Mouse (Mus musculus) kidney, adult 8-10 months (tissue): Measurements from ENCODE around the gene Scn3a.

ENCODE experiments used
- DNase-seq, 2 experiments: peaks; one replicate each; pipeline ENCODE4 v3.0.0; 2022

Scn3a gene

GRCm38 (mm10) chr2:65566793-65567787, at the start of gene Scn3a:
Scn3a (minus strand) TSS chr2:65567627.
- peak; percentile 14 to 35 for DNase-seq

GRCm38 (mm10) chr2:65611887-65612286, 44.5 kb upstream of the Scn3a start:
- no peak for DNase-seq

GRCm38 (mm10) chr2:65607813-65608212, 40.4 kb upstream of the Scn3a start:
- DNase-seq = no peak

GRCm38 (mm10) chr2:65587679-65588078, 20.3 kb upstream of the Scn3a start:
- DNase-seq = no peak

DNA sequence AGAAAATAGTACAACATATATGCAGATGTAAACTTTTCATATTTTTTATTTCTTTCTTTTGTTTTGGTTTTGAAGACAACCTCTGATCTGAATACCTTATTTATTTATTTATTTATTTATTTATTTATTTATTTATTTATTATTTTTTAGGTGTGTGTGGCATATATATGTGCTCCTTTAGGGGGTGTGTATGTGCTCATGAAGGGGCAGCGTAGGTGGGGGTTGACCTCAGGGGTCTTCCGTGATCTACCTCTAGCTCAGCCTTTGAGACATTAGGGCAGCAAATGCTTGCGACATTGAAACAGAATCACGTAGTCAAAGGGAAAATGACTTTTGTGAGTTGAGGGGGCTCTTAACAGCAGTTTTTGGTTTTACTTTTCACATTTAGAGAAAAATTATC, 498 bp upstream of the Scn3a start:
- DNase-seq = no peak

DNA sequence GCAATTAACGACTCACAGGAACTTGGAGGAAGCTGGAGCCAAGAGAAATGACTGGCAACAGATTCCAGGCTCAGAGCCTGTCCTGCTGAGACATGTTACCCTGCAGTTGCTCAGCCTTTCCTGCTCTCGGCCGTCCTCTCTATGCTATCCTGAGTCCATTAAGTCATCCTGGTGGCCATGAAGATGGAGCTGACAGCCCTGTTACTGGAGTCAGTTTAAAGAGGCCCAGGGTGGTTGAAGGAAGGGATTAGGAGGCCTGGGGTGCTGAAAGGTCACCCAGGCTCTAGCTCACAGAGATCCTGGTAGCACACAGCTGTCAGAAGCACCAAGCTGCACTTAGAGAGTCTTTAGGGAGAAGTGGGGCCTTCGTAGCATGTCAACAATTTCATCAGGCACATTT, 3.5 kb downstream of the Scn3a start:
- DNase-seq = no peak

DNA sequence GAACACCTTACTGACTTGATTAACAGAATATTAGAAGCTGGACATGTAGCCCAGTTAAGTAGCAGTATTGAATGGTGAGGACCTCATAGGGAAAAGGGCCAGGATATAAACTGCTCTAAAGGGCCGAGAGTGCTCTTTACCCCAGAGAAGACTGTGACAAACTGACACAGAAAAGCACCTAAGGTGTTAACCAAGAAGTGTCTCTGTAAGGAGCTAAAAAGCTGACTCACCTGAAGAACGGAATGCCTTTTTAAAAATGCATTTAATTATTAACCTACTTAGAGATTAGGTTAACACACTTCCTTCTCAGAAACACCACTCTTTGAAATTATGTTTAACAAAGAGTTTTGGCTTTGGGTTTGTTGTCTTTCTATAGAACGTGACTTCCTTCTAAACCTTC, 9.7 kb downstream of the Scn3a start:
- no peak for DNase-seq

GRCm38 (mm10) chr2:65554662-65555061, 12.8 kb downstream of the Scn3a start:
- DNase-seq = no peak

GRCm38 (mm10) chr2:65553473-65553872, 14.0 kb downstream of the Scn3a start:
- DNase-seq = no peak

- no peak for DNase-seq
Measured at GRCm38 (mm10) chr2:65552727-65553126, 14.7 kb downstream of the Scn3a start.

DNA sequence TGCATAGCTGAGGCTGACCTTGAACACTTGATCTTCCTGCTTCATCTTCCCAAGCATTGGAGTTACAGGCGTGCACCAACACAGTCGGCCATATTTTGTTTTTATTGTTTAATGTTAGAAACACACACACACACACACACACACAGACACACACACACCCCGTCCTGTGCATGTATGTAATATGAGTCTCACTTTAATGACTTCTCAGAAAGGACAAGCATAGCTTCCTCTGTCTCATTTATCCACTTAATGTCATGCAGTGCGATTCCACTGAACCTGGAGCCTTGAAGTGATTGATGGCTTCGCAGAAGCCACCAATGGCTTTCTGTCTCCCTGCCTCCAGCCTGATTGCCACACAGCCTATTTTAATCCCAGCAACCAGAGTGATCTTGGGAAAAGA, 15.2 kb downstream of the Scn3a start:
- DNase-seq = no peak

- DNase-seq = no peak
Measured at GRCm38 (mm10) chr2:65551736-65552135, 15.7 kb downstream of the Scn3a start.

GRCm38 (mm10) chr2:65550564-65550963, 16.9 kb downstream of the Scn3a start:
- no peak for DNase-seq

DNA sequence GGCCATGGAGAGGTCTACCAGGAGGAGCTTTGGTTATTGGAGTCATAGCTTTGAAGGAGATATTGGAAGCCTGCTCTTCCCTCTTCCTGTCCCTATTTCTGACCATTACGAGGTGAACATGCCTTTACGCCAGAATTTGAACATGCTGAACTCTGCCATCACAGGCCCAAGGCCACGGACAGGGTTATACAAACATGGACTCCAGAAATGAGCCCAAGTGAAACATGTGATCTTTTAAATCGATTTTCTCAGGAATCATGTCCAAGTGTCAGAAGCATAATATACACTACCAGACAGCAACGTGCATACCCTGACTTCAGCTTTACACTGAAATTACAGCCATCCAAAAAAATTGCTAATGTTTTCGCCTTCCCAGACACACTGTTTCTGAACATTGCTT, 18.8 kb downstream of the Scn3a start:
- no peak for DNase-seq

DNA sequence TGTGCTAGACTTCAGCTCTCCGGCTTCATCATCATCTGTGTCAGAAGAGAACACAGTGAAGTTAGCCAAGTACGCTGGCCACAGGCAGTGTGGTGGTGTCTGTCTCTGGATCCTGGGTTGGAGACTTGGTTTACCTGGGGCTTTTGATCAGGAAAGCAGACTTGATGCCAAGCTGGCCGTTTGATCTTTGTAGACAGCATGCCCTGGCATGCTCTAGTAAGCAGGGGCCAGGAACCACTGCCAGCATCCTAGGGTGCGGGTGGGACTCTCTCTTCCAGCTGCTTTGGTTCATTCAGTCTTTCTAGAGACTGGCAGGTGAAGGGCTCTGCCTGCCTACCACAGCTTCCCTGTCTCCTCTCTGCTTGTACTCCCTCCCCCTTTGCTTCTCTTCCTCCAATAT, 20.1 kb downstream of the Scn3a start:
- DNase-seq = no peak

DNA sequence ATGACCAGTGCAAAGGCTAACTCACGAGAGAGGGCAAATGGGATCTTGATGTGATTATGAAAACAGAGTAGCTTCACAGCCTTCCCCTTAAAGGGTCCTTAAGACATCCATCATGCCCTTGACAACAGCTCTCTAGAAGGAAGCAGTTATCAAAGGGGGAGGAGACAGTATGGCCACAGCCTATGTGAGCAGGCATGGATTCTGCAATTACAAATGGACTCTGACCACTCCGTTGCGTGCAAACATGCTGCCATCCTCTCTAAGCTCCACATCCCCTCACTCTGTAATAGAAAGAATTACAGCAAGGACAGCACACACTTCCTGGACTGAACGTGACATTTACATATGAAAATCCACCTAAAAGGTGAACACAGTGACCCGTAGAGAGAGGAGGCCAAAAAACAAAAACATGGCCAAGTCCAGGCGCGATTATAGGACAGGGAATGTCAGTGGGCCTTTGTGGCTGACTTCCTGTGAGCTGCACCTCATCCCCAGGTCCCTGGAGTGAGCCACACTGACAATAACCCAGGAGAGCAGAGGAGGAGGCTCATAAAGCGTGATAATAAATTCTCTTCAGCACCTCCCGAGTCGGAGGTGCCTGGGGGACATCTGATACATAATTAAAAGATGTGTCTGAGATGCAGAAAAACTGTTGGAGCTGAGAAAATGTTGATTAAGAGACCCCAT, 24.4 kb downstream of the Scn3a start:
- no peak for DNase-seq

GRCm38 (mm10) chr2:65541781-65542180, 25.6 kb downstream of the Scn3a start:
- no peak for DNase-seq

DNA sequence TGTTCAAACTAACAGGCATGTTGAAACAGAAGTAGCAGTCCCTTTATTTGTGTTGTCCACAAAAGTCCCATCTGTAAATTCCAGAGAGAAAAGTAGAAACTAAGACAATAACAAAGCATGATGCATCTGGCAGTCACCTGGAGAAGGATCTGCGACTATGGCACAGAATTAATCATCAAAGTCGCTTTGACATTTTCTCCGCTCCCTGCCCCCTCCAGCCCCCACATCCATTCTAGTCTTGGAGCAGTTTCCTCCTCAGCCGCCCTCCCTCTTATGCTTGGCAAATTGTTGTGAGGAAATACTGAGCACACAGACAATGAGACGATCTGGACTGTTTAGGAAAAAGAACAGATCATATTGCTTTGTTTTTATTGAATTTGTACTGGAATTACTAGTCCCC, 29.0 kb downstream of the Scn3a start:
- DNase-seq = no peak

DNA sequence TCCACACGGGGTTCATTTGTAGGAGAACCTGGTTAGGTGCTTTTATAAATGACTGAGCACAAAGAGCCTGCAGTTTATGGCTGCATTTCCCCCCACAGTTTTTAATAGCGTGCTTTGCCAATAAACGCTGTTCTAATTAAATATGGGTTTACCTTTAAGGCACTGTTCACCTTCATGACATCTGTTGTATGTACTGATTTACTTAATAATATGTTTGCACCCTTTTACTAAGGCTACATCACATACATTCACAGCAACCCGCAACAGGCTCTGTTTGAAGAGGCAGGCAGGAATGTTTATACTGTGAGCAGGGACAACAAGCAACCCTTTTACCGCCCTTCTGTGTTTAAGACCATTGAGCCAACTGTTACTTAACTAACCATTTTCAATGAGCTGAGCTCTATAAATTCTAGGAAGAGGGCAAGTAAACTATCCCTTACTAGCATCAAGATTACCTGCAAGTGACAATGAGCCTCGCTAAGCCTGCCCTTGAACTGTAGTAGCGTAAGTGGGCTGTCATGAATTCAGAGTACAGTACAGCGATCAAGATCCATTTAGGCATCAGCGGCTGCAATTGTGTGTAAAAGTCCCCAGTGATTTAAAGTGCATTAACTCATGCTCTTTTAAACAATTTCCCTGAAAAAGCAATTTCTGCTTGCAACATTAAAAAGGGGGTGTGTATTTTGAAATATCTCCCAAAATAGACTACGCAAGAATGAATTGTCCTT, 35.1 kb downstream of the Scn3a start:
- no peak for DNase-seq

GRCm38 (mm10) chr2:65529148-65529547, 38.3 kb downstream of the Scn3a start:
- no peak for DNase-seq

GRCm38 (mm10) chr2:65516703-65517102, 50.7 kb downstream of the Scn3a start:
- DNase-seq = no peak

DNA sequence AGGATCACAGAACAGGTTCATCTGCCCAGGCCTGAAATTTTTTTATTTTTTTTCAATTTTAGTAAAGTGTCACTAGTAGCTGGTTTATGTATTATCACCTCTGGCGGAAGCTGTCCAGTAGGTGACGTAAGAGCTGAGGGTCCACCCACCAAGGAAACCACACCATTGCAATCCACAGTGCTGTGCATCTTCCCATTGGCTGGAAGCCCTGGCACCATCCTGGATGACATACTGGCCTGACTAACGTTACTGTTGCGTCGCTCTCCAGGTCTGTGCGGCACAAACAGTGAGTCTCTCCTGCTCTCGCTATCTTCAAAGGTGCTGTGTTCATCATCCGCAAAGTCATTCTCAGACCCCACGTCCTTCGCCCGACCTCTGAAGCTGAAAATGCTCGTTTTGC, 59.2 kb downstream of the Scn3a start:
- no peak for DNase-seq

- no peak for DNase-seq
Measured at GRCm38 (mm10) chr2:65490450-65490849, 77.0 kb downstream of the Scn3a start.
